Mouse (Mus musculus): ENCODE measurements around the gene Klhdc10.

DNA sequence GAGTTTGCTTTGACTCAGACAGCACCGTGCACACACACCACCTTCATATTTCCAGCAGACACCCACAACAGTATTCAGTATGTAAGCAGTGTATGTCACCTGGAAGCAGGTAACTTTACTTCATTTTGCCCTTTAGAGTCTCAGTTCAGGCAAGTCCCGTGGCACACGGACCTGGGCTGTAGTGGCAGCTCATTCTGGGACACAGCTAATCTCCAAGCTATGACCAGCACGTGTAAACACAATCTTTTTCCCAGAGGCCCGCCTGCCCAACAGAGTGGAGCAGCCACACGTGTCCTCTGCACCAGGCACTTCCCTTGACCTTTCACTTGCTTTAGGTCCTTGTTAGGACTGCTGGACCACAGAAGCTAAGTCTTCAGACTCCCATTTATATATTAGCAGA is 84.8 kb downstream of the Klhdc10 start:
- TF ChIP-seq CTCF (IDR thresholded peaks at IDR 0.05; ENCODE audit: low read depth) (no peak), EP300 (IDR thresholded peaks at IDR 0.05; ENCODE audit: low read depth) (no peak)
